Mouse (Mus musculus) cerebellum, adult 2 months (tissue): ENCODE results near the gene Vps52.

ENCODE experiments used
- CTCF ChIP-seq: fragments of 200-500 bp; IDR thresholded peaks from 2 replicates; pipeline ENCODE4 v1.5.1; 2011; ENCODE audit warnings: low read depth, mild to moderate bottlenecking, control low read depth, low read length, moderate library complexity, borderline replicate concordance; ENCODE audit not compliant: insufficient read depth
- POLR2A ChIP-seq: fragments of 200-500 bp; IDR thresholded peaks from 2 replicates; pipeline ENCODE4 v1.6.1; 2011; ENCODE audit warnings: low read length, control low read depth, borderline replicate concordance; ENCODE audit not compliant: insufficient read depth

DNA sequence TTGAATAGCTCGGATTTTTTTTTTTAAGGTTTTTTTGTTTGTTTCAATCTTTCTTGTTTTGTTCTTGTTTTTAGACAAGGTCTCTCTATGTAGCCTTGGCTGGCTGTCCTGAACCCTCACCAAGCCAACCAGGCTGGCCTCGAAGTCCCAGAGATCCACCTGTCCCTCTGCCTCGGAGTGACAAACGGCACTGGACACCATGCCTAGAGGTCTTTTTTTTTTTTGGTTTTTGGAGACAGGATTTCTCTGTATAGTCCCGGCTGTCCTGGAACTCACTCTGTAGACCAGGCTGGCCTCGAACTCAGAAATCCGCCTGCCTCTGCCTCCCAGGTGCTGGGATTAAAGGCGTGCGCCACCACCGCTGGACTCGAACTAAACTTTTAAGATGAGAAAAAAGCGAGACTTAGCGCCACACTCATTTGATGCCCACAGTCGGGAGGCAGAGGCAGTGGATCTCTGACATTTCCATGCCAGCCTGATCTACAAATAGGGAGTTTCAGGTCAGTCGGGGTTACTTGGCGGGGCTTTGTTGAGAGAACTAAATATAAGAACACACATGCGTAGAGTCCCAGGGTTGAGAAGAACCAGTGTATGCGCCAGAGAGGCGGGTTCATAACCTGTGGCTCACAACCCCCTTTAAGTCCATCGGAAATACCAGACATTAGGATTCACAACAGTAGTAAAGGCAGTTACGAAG, 27.2 kb upstream of the Vps52 start:
- TF ChIP-seq CTCF (no peak), POLR2A (no peak)
